Mouse (Mus musculus) liver, embryonic 16.5 days (tissue): ENCODE results near the gene Coasy. TPM values are rescaled to one million over a fixed set of nuclear protein-coding genes. Genes with fewer than 3 reads are reported as not detected.

Experiments
- ATAC-seq: fragments of 200-750 bp; cut with Nextera tagmentation; 2 replicates; pipeline ENCODE4 v1.8.0; 2017; ENCODE audit warnings: low read depth, mild to moderate bottlenecking, moderate number of reproducible peaks, moderate library complexity
- H3K27ac ChIP-seq: fragments of 300-500 bp; sonication (generic); 2 replicates; pipeline ENCODE4 v1.5.1; 2014; ENCODE audit warnings: mild to moderate bottlenecking, low read length
- H3K27me3 ChIP-seq: fragments of 300-500 bp; sonication (generic); 2 replicates; pipeline ENCODE4 v1.6.1; 2014; ENCODE audit warnings: low read depth, low read length, mixed read lengths; ENCODE audit not compliant: control insufficient read depth, insufficient read depth
- H3K36me3 ChIP-seq: fragments of 300-500 bp; sonication (generic); 2 replicates; pipeline ENCODE4 v1.6.1; 2014; ENCODE audit warnings: mild to moderate bottlenecking; ENCODE audit not compliant: control insufficient read depth, insufficient read depth
- H3K4me1 ChIP-seq: fragments of 300-500 bp; sonication (generic); 2 replicates; pipeline ENCODE4 v1.6.1; 2014; ENCODE audit warnings: low read depth, low read length, mixed read lengths; ENCODE audit not compliant: control insufficient read depth
- H3K4me2 ChIP-seq: fragments of 300-500 bp; sonication (generic); 2 replicates; pipeline ENCODE4 v1.6.1; 2014; ENCODE audit warnings: low read depth, low read length, mixed read lengths
- H3K4me3 ChIP-seq: fragments of 300-500 bp; sonication (generic); 2 replicates; pipeline ENCODE4 v1.5.1; 2014; ENCODE audit warnings: low read depth, mild to moderate bottlenecking, low read length
- H3K9ac ChIP-seq: fragments of 300-500 bp; sonication (generic); 2 replicates; pipeline ENCODE4 v1.6.1; 2014; ENCODE audit warnings: low read depth, low read length
- H3K9me3 ChIP-seq: fragments of 300-500 bp; sonication (generic); replicated peaks from 2 replicates; pipeline ENCODE4 v1.6.1; 2016; ENCODE audit warnings: low read length; ENCODE audit not compliant: control insufficient read depth
- WGBS: fragments of 180-500 bp; shearing (Covaris S2); extraction: QIAGEN DNeasy Blood & Tissue Kit; methylation state at CpG from one replicate; pipeline ENCODE4 v1.1.7; 2014; ENCODE audit not compliant: insufficient replicate concordance; 5-methylcytosine and 5-hydroxymethylcytosine counted together
- polyA plus RNA-seq: library from polyadenylated mRNA; unstranded; fragments of >200 nt; fragmentation: Nextera tagmentation; extraction: Ambion mirVana; gene quantifications from 2 replicates; pipeline ENCODE4 v1.2.1, GENCODE M21; 2015

Coasy gene
- polyA plus RNA-seq, 1 experiment from 2014 or later, result 20.5 TPM

GRCm38 (mm10) chr11:101059473-101059872, 22.9 kb upstream of the Coasy start:
- no peak for ATAC-seq
- no peak overlapping the region for H3K27ac ChIP-seq
- no peak overlapping the region for H3K4me3 ChIP-seq
- WGBS, result 88% methylated on average over 10 of the region's 10 CpGs
- no peak overlapping the region for H3K9ac ChIP-seq
- H3K9me3 ChIP-seq, result no peaks in the 10 kb centered on the region
- peaks cover 19% of the 10 kb centered on the region for H3K36me3 ChIP-seq
- H3K27me3 ChIP-seq, result no peaks in the 10 kb centered on the region
- no peak overlapping the region for H3K4me2 ChIP-seq
- peaks cover 36% of the 10 kb centered on the region for H3K4me1 ChIP-seq

GRCm38 (mm10) chr11:101060126-101060525, 22.2 kb upstream of the Coasy start:
- peak overlapping the region; percentile 2; the same call in 1 of the 2 replicates for H3K27ac ChIP-seq
- H3K36me3 ChIP-seq, result peaks cover 19% of the 10 kb centered on the region
- no peaks in the 10 kb centered on the region for H3K9me3 ChIP-seq
- H3K9ac ChIP-seq, result no peak overlapping the region
- H3K4me3 ChIP-seq, result no peak overlapping the region
- 76% methylated on average over 8 of the region's 8 CpGs for WGBS
- H3K4me2 ChIP-seq, result no peak overlapping the region
- peaks cover 42% of the 10 kb centered on the region for H3K4me1 ChIP-seq
- H3K27me3 ChIP-seq, result no peaks in the 10 kb centered on the region
- no peak for ATAC-seq

DNA sequence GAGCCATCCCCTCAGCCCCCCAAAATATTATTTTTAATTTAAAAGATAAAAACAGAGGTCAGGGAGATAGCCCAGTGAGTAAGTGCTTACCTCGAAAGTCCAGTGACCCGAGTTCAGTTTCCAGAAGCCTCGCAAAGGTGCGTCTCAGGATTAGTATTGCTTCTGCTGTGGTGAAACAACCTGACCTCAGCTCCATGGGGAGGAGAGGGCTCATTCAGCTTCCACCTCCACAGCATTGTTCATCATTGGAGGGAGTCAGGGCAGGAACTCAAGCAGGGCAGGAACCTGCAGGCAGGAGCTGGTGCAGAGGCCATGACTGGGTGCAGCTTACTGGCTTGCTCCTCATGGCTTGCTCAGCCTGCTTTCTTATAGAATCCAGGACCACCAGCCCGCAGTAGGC, 21.3 kb upstream of the Coasy start:
- H3K27ac ChIP-seq, result no peak overlapping the region
- H3K4me3 ChIP-seq, result no peak overlapping the region
- no peaks in the 10 kb centered on the region for H3K9me3 ChIP-seq
- 88% methylated on average over 5 of the region's 5 CpGs for WGBS
- ATAC-seq, result no peak
- H3K36me3 ChIP-seq, result peaks cover 10% of the 10 kb centered on the region
- H3K27me3 ChIP-seq, result no peaks in the 10 kb centered on the region
- H3K9ac ChIP-seq, result no peak overlapping the region
- peaks cover 50% of the 10 kb centered on the region for H3K4me1 ChIP-seq
- no peak overlapping the region for H3K4me2 ChIP-seq

- ATAC-seq, result no peak
- H3K27ac ChIP-seq, result peak overlapping the region; percentile 100
- H3K4me3 ChIP-seq, result no peak overlapping the region
- H3K4me1 ChIP-seq, result peaks cover 60% of the 10 kb centered on the region
- no peak overlapping the region; the same call in 1 of the 2 replicates for H3K9ac ChIP-seq
- no peaks in the 10 kb centered on the region for H3K27me3 ChIP-seq
- H3K9me3 ChIP-seq, result no peaks in the 10 kb centered on the region
- peaks cover 8% of the 10 kb centered on the region for H3K36me3 ChIP-seq
- H3K4me2 ChIP-seq, result no peak overlapping the region
- WGBS, result 66% methylated on average over 12 of the region's 12 CpGs
Measured at GRCm38 (mm10) chr11:101062165-101062884, 20.0 kb upstream of the Coasy start.

GRCm38 (mm10) chr11:101062971-101063675, 19.2 kb upstream of the Coasy start:
- no peaks in the 10 kb centered on the region for H3K27me3 ChIP-seq
- peaks cover 54% of the 10 kb centered on the region for H3K4me1 ChIP-seq
- peak overlapping the region; percentile 100 for H3K27ac ChIP-seq
- H3K4me2 ChIP-seq, result peak overlapping the region; percentile 49
- no peak; the same call in 1 of the 2 replicates for ATAC-seq
- peak overlapping the region; percentile 7 for H3K4me3 ChIP-seq
- peaks cover 5% of the 10 kb centered on the region for H3K36me3 ChIP-seq
- no peaks in the 10 kb centered on the region for H3K9me3 ChIP-seq
- peak overlapping the region; percentile 69 for H3K9ac ChIP-seq
- 52% methylated on average over 14 of the region's 14 CpGs for WGBS

DNA sequence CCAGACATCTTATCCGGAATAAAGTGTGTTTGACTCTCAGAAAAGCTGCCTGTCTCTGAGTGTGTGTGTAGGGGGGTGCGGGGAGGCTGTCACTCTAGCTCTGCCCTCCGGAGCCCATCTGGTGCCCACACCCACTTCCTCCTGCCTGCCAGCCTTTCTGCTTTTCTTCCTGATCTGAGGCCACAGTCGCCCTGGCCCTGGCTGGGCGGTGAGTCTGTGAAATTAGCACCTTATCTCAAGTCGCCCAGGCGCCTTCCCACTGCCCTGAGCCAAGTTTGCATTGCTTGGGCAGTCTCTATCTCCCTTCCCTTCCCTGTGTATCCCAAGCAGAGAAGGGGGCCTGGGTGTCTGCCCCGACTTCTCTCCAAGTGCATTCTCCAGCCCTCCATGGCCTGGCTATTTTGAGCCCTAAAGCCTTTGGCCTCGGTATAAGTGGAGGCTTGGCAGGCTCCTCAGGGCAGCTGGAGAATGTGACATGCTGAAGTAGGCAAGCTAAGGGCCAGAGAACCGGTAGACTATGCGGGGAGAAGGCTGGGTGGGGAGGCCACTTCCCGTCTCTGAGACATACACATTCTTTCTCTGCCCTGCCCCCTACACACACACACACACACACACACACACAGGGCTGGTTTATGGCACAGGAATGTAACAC, 18.6 kb upstream of the Coasy start:
- H3K27me3 ChIP-seq, result no peaks in the 10 kb centered on the region
- H3K9ac ChIP-seq, result peak overlapping the region; percentile 69
- ATAC-seq, result peak; percentile 94
- no peaks in the 10 kb centered on the region for H3K9me3 ChIP-seq
- H3K4me2 ChIP-seq, result peak overlapping the region; percentile 49
- H3K27ac ChIP-seq, result peak overlapping the region; percentile 100
- 3% methylated on average over 12 of the region's 12 CpGs for whole genome bisulfite sequencing
- peaks cover 49% of the 10 kb centered on the region for H3K4me1 ChIP-seq
- peak overlapping the region; percentile 35 for H3K4me3 ChIP-seq
- H3K36me3 ChIP-seq, result peaks cover 5% of the 10 kb centered on the region

DNA sequence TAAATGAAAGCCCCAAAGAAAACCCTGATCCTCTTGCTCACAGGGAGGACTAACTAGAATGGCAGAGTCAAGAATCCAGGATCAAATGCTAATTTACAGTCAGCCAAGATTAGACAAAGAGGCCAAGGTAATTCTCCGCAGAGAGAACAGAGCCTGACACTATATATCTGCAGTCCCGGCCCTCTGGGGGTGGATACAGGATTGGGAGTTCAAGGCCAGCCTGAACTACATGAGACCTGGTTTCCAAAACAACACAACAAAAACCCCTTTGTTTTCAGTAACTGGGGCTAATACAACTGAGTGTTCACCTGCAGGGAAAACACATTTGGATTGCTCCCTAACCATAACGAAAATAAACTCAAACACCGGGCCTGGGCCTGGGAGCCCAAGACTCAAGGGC, 17.9 kb upstream of the Coasy start:
- peaks cover 5% of the 10 kb centered on the region for H3K36me3 ChIP-seq

GRCm38 (mm10) chr11:101065002-101065401, 17.4 kb upstream of the Coasy start:
- WGBS, result 59% methylated on average over 9 of the region's 9 CpGs
- H3K9me3 ChIP-seq, result no peaks in the 10 kb centered on the region

More for the DNA sequence above, 17.9 kb upstream of the Coasy start:
- Histone ChIP-seq H3K9ac (peak overlapping the region; percentile 69), H3K4me2 (peak overlapping the region; percentile 49), H3K4me1 (peaks cover 55% of the 10 kb centered on the region), H3K27ac (peak overlapping the region; percentile 100), H3K27me3 (no peaks in the 10 kb centered on the region), H3K9me3 (no peaks in the 10 kb centered on the region), H3K4me3 (no peak overlapping the region)
- no peak for ATAC-seq
- 57% methylated on average over 4 of the region's 4 CpGs for WGBS

More at GRCm38 (mm10) chr11:101065002-101065401, 17.4 kb upstream of the Coasy start:
- no peak for ATAC-seq
- Histone ChIP-seq H3K27me3 (no peaks in the 10 kb centered on the region), H3K4me2 (no peak overlapping the region), H3K9ac (no peak overlapping the region), H3K27ac (peak overlapping the region; percentile 100), H3K4me1 (peaks cover 58% of the 10 kb centered on the region), H3K36me3 (peaks cover 5% of the 10 kb centered on the region), H3K4me3 (no peak overlapping the region)
